Comparison of ENCODE assay signal across 8 mouse cellular contexts in the genomic region with DNA sequence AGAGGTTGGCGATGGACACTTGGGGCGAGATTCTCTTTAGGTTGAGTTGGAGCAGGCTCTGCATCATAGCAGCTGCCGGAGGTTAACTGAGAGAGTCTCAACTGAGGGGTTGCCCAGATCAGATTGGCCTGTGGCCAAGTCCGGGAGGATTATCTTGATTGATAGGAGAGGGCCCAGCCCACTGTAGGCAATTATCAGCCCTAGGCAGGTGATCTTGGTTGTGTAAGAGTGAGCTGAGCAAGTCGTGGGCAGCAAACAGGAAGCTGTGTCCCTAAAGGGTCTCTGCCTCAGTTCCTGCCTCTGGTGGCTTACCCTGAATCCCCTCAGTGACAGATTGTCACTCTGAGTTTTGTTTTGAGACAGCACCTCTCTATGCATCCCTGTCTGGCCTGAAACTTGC. TPM values are rescaled to one million over a fixed set of nuclear protein-coding genes. Genes with fewer than 3 reads are reported as not detected.
A peak's percentile ranks its signal among the peaks of the same experiment; 100 is the strongest.
DNase-seq lines count a peak whose midpoint lies in the region.

No protein-coding gene starts in this region.

- DNase-seq in cerebellum, postnatal 14 days: peak; percentile 52 to 64
- no peak for DNase-seq in cerebellum, adult 11 months
- DNase-seq in right cerebral cortex, postnatal 4 days: peak; percentile 25
- DNase-seq in right cerebral cortex, postnatal 10 days (ENCODE audit: low spot score in 2 of 2): no peak
- peak; percentile 72 for DNase-seq in induced T-regulatory cell, adult 2 months (ENCODE audit: low read depth)
- DNase-seq in retina, postnatal 7 days (ENCODE audit: low read depth, low spot score): peak; percentile 81
- DNase-seq in ovary, adult 18-20 months (ENCODE audit: low spot score): no peak
- no peak for DNase-seq in gastrocnemius, adult 18-20 months (ENCODE audit: low spot score)

RNA-seq across cellular contexts. Expression of a gene that starts 33.7 kb away (rescaled TPM):
- total RNA-seq in gastrocnemius, adult 18-20 months (2021): not detected

RNA-seq across cellular contexts. Expression of a gene that starts 47.4 kb away (rescaled TPM):
- total RNA-seq in gastrocnemius, adult 18-20 months (2021): 100 to 1,000 TPM; 317 to 358 TPM

RNA-seq across cellular contexts. Expression of a gene that starts 53.0 kb away (rescaled TPM):
- 10 to 100 TPM; 32.8 to 47.4 TPM for total RNA-seq in gastrocnemius, adult 18-20 months (2021)

Comparison
In these comparisons a context has a peak if more than half of its experiments do, and no peak if none do; other contexts are left out.
1. DNase-seq: peak in cerebellum, postnatal 14 days (2 of 2), right cerebral cortex, postnatal 4 days (single experiment), induced T-regulatory cell, adult 2 months (single experiment) and retina, postnatal 7 days (single experiment); none in cerebellum, adult 11 months (single experiment), right cerebral cortex, postnatal 10 days (0 of 2), ovary, adult 18-20 months (single experiment) and gastrocnemius, adult 18-20 months (single experiment).